Mouse (Mus musculus) midbrain, embryonic 13.5 days (tissue): ENCODE data around the gene Gm2012. TPM values are rescaled to one million over a fixed set of nuclear protein-coding genes. Genes with fewer than 3 reads are reported as not detected.
"Not testable (repeated sequence)": the region's sequence is repeated elsewhere in the genome, so short reads cannot be mapped to it uniquely, and the experiment has no call there.

Source experiments
- ATAC-seq: fragments of 200-750 bp; cut with Nextera tagmentation; 2 replicates; pipeline ENCODE4 v1.8.0; 2017; ENCODE audit warnings: mild to moderate bottlenecking, moderate TSS enrichment, moderate library complexity
- H3K27ac ChIP-seq: fragments of 300-500 bp; sonication (generic); 2 replicates; pipeline ENCODE4 v1.5.1; 2015; ENCODE audit warnings: inconsistent platforms, mild to moderate bottlenecking, moderate library complexity
- H3K27me3 ChIP-seq: fragments of 300-500 bp; sonication (generic); 2 replicates; pipeline ENCODE4 v1.6.1; 2015; ENCODE audit warnings: mild to moderate bottlenecking, inconsistent platforms
- H3K36me3 ChIP-seq: fragments of 300-500 bp; sonication (generic); 2 replicates; pipeline ENCODE4 v1.6.1; 2015; ENCODE audit warnings: mild to moderate bottlenecking, inconsistent platforms
- H3K4me1 ChIP-seq: fragments of 300-500 bp; sonication (generic); replicated peaks from 2 replicates; pipeline ENCODE4 v1.6.1; 2015; ENCODE audit warnings: inconsistent platforms
- H3K4me2 ChIP-seq: fragments of 300-500 bp; sonication (generic); replicated peaks from 2 replicates; pipeline ENCODE4 v1.6.1; 2015; ENCODE audit warnings: moderate library complexity, mild to moderate bottlenecking, inconsistent platforms
- H3K4me3 ChIP-seq: fragments of 300-500 bp; sonication (generic); replicated peaks from 2 replicates; pipeline ENCODE4 v1.5.1; 2015; ENCODE audit warnings: mild to moderate bottlenecking, inconsistent platforms
- H3K9ac ChIP-seq: fragments of 300-500 bp; sonication (generic); replicated peaks from 2 replicates; pipeline ENCODE4 v1.6.1; 2015; ENCODE audit warnings: mild to moderate bottlenecking, inconsistent platforms
- H3K9me3 ChIP-seq: fragments of 300-500 bp; sonication (generic); 2 replicates; pipeline ENCODE4 v1.6.1; 2016; ENCODE audit warnings: mild to moderate bottlenecking, inconsistent platforms
- WGBS: fragments of 180-500 bp; shearing (Covaris S2); methylation state at CpG from one replicate; pipeline ENCODE4 v1.1.7; 2015; 5-methylcytosine and 5-hydroxymethylcytosine counted together
- microRNA-seq: library from miRNA; unstranded; fragments of <30 nt; microRNA quantifications from one replicate; pipeline ENCODE4, GENCODE M21; 2016
- polyA plus RNA-seq: library from polyadenylated mRNA; unstranded; fragments of >200 nt; fragmentation: Nextera tagmentation; extraction: Ambion mirVana; gene quantifications from 2 replicates; pipeline ENCODE4 v1.2.1, GENCODE M21; 2015

The Gm2012 gene
- not detected in 2 replicates for polyA plus RNA-seq

DNA sequence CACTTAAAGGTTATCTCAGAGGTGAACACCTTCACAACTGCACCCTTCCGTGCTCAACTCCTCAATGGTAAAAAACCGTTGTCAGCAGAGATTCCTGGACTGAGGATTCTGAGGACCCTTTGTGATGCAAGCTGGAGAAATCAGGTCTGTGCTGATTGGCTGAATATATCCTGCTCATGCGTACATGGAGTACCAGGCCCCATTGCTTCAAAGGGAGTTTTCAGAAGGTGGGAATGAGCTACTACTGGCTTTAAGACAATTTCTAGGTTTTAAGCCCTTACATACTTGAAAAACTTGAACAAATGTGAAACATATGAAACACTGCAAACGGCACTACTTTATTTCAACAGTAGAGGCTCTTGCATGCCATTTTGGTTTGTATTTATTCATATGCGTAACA is at the start of gene Gm2012:
TSS of gene Gm2012 (minus strand) at position 101 of the 400 bp plus-strand sequence.
- not testable (repeated sequence) for H3K36me3 ChIP-seq, H3K4me3 ChIP-seq, H3K9ac ChIP-seq, H3K27ac ChIP-seq, H3K4me2 ChIP-seq, H3K4me1 ChIP-seq, H3K27me3 ChIP-seq, H3K9me3 ChIP-seq, ATAC-seq
- 100% methylated on average over 1 of the region's 5 CpGs for WGBS

DNA sequence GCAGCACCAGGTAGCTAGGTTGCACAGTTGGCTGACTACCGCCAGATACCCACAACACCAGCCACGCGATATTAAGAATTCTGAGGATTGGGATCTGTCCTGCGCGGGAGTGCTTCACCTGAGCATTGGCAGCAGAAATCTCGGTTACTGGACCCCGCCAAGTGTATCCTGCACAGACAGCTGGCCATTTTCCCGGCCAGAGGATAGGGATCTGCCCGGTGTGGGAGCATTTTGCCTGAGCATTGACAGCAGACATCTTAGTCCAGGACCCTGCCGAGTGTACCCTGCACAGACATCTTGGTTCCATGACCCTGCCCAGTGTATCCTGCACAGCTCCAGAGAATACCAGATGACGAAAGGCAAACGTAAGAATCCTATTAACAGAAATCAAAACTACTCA is 72.0 kb downstream of the Gm2012 start:
- not testable (repeated sequence) for ATAC-seq, H3K4me2 ChIP-seq, H3K4me3 ChIP-seq, H3K4me1 ChIP-seq, H3K27ac ChIP-seq, H3K9me3 ChIP-seq, H3K27me3 ChIP-seq, H3K9ac ChIP-seq, H3K36me3 ChIP-seq
- WGBS = 78% methylated on average over 12 of the region's 12 CpGs

Small RNA genes within 50 kb of the gene (microRNA-seq; reads per million reads assigned to microRNA genes)
- gene Gm26302 = not detected

Other genes with a start within 250 kb of the Gm2012 start
- not detected in 2 replicates for gene Gm5168, start 180.3 kb downstream of the Gm2012 start, polyA plus RNA-seq
- not detected in 2 replicates for gene Gm2030, start 78.7 kb upstream of the Gm2012 start, polyA plus RNA-seq